Mouse (Mus musculus) adrenal gland, postnatal 25 days (tissue): ENCODE results near the gene 5830473C10Rik. TPM values are rescaled to one million over a fixed set of nuclear protein-coding genes. Genes with fewer than 3 reads are reported as not detected.

Source experiments
- total RNA-seq: library from RNA; stranded (reverse); gene quantifications from 2 replicates; pipeline ENCODE4 v1.2.3, GENCODE M21; 2021

The 5830473C10Rik gene
- total RNA-seq, 1 experiment from 2014 or later, result not detected

Other genes with a start within 250 kb of the 5830473C10Rik start
- gene Ankrd17, start 194.5 kb upstream of the 5830473C10Rik start, total RNA-seq, result 104 and 112 TPM in 2 replicates
- gene Gm9958, start 193.9 kb upstream of the 5830473C10Rik start, total RNA-seq, result 4.2 and 5.9 TPM in 2 replicates
- 10.5 and 672 TPM in 2 replicates for gene Alb, start 100.2 kb upstream of the 5830473C10Rik start, total RNA-seq
- gene Afp, start 70.4 kb upstream of the 5830473C10Rik start, total RNA-seq, result not detected in 2 replicates
- 2.4 TPM in 1 of 2 replicates, not detected in the other for gene Afm, start 42.2 kb upstream of the 5830473C10Rik start, total RNA-seq
- gene Rassf6, start 79.5 kb downstream of the 5830473C10Rik start, total RNA-seq, result 1.7 and 2.8 TPM in 2 replicates
- not detected in 2 replicates for gene Cxcl5, start 198.3 kb downstream of the 5830473C10Rik start, total RNA-seq
- gene Ppbp, start 207.4 kb downstream of the 5830473C10Rik start, total RNA-seq, result 1.2 and 2.7 TPM in 2 replicates
- 7.6 and 8.4 TPM in 2 replicates for gene Pf4, start 211.3 kb downstream of the 5830473C10Rik start, total RNA-seq
- gene Cxcl3, start 225.0 kb downstream of the 5830473C10Rik start, total RNA-seq, result not detected in 2 replicates
- not detected in 2 replicates for gene Cxcl15, start 233.4 kb downstream of the 5830473C10Rik start, total RNA-seq